Mouse (Mus musculus): ENCODE results near the gene Nps. TPM values are rescaled to one million over a fixed set of nuclear protein-coding genes. Genes with fewer than 3 reads are reported as not detected.
"Not testable (repeated sequence)": the region's sequence is repeated elsewhere in the genome, so short reads cannot be mapped to it uniquely, and the experiment has no call there.

Nps gene
- not detected for total RNA-seq (2018; cell fraction: chromatin; rRNA removed)
- total RNA-seq (2018; cell fraction: cytosol; rRNA removed): not detected
- not detected for total RNA-seq (2018; cell fraction: nucleus; rRNA removed)
- polyA plus RNA-seq (2018): not detected in 3 replicates

- H3K27ac ChIP-seq; H3K4me3 ChIP-seq (ENCODE audit: inconsistent target); H3K36me3 ChIP-seq (ENCODE audit: inconsistent target); H3K79me2 ChIP-seq (ENCODE audit: inconsistent target): not testable (repeated sequence)
- WGBS (ENCODE audit: missing documents): 87% methylated on average over 18 of the region's 19 CpGs
Measured at GRCm38 (mm10) chr7:135258053-135258753, at the start of gene Nps. Gene Nps, plus strand, starts transcription at chr7:135258703.

GRCm38 (mm10) chr7:135208947-135209567 lies 49.4 kb upstream of the Nps start:
- Histone ChIP-seq H3K27ac (no peak overlapping the region), H3K79me2 (ENCODE audit: inconsistent target) (no peaks in the 10 kb centered on the region), H3K4me3 (ENCODE audit: inconsistent target) (no peak overlapping the region), H3K36me3 (ENCODE audit: inconsistent target) (no peaks in the 10 kb centered on the region)
- 88% methylated on average over 6 of the region's 6 CpGs for WGBS (ENCODE audit: missing documents)

GRCm38 (mm10) chr7:135210296-135210695 lies 48.2 kb upstream of the Nps start:
- Histone ChIP-seq H3K27ac (no peak overlapping the region), H3K36me3 (ENCODE audit: inconsistent target) (no peaks in the 10 kb centered on the region), H3K4me3 (ENCODE audit: inconsistent target) (no peak overlapping the region), H3K79me2 (ENCODE audit: inconsistent target) (no peaks in the 10 kb centered on the region)

- H3K27ac ChIP-seq: no peak overlapping the region
- H3K4me3 ChIP-seq (ENCODE audit: inconsistent target): no peak overlapping the region
- no peaks in the 10 kb centered on the region for H3K79me2 ChIP-seq (ENCODE audit: inconsistent target)
- WGBS (ENCODE audit: missing documents): 94% methylated on average over 2 of the region's 2 CpGs
- no peaks in the 10 kb centered on the region for H3K36me3 ChIP-seq (ENCODE audit: inconsistent target)
Measured at GRCm38 (mm10) chr7:135210831-135211230, 47.7 kb upstream of the Nps start.

GRCm38 (mm10) chr7:135212505-135212904 lies 46.0 kb upstream of the Nps start:
- Histone ChIP-seq H3K36me3 (ENCODE audit: inconsistent target) (no peaks in the 10 kb centered on the region), H3K27ac (no peak overlapping the region), H3K79me2 (ENCODE audit: inconsistent target) (no peaks in the 10 kb centered on the region), H3K4me3 (ENCODE audit: inconsistent target) (no peak overlapping the region)
- 63% methylated on average over 2 of the region's 2 CpGs for WGBS (ENCODE audit: missing documents)

GRCm38 (mm10) chr7:135221475-135221874 lies 37.0 kb upstream of the Nps start:
- no peaks in the 10 kb centered on the region for H3K79me2 ChIP-seq (ENCODE audit: inconsistent target)
- no peak overlapping the region for H3K27ac ChIP-seq
- no peaks in the 10 kb centered on the region for H3K36me3 ChIP-seq (ENCODE audit: inconsistent target)
- no peak overlapping the region for H3K4me3 ChIP-seq (ENCODE audit: inconsistent target)
- WGBS (ENCODE audit: missing documents): 93% methylated on average over 2 of the region's 2 CpGs

- no peak overlapping the region for H3K4me3 ChIP-seq (ENCODE audit: inconsistent target)
- H3K79me2 ChIP-seq (ENCODE audit: inconsistent target): no peaks in the 10 kb centered on the region
- H3K36me3 ChIP-seq (ENCODE audit: inconsistent target): no peaks in the 10 kb centered on the region
- no peak overlapping the region for H3K27ac ChIP-seq
- WGBS (ENCODE audit: missing documents): 86% methylated on average over 5 of the region's 5 CpGs
Measured at GRCm38 (mm10) chr7:135226021-135226420, 32.5 kb upstream of the Nps start.

GRCm38 (mm10) chr7:135237152-135237551 lies 21.4 kb upstream of the Nps start:
- H3K79me2 ChIP-seq (ENCODE audit: inconsistent target): no peaks in the 10 kb centered on the region
- H3K36me3 ChIP-seq (ENCODE audit: inconsistent target): no peaks in the 10 kb centered on the region
- no peak overlapping the region for H3K27ac ChIP-seq
- WGBS (ENCODE audit: missing documents): 86% methylated on average over 3 of the region's 3 CpGs
- H3K4me3 ChIP-seq (ENCODE audit: inconsistent target): no peak overlapping the region

GRCm38 (mm10) chr7:135239441-135239840 lies 19.1 kb upstream of the Nps start:
- WGBS (ENCODE audit: missing documents): 91% methylated on average over 4 of the region's 4 CpGs
- H3K4me3 ChIP-seq (ENCODE audit: inconsistent target): no peak overlapping the region
- H3K36me3 ChIP-seq (ENCODE audit: inconsistent target): no peaks in the 10 kb centered on the region
- H3K79me2 ChIP-seq (ENCODE audit: inconsistent target): no peaks in the 10 kb centered on the region
- H3K27ac ChIP-seq: no peak overlapping the region

GRCm38 (mm10) chr7:135240006-135240405 lies 18.5 kb upstream of the Nps start:
- no peaks in the 10 kb centered on the region for H3K79me2 ChIP-seq (ENCODE audit: inconsistent target)
- no peak overlapping the region for H3K4me3 ChIP-seq (ENCODE audit: inconsistent target)
- H3K36me3 ChIP-seq (ENCODE audit: inconsistent target): no peaks in the 10 kb centered on the region
- 88% methylated on average over 6 of the region's 6 CpGs for WGBS (ENCODE audit: missing documents)
- no peak overlapping the region for H3K27ac ChIP-seq

- no peak overlapping the region for H3K27ac ChIP-seq
- no peaks in the 10 kb centered on the region for H3K36me3 ChIP-seq (ENCODE audit: inconsistent target)
- no peaks in the 10 kb centered on the region for H3K79me2 ChIP-seq (ENCODE audit: inconsistent target)
- no peak overlapping the region for H3K4me3 ChIP-seq (ENCODE audit: inconsistent target)
- 80% methylated on average over 2 of the region's 2 CpGs for WGBS (ENCODE audit: missing documents)
Measured at GRCm38 (mm10) chr7:135240636-135241035, 17.9 kb upstream of the Nps start.

- 85% methylated on average over 9 of the region's 9 CpGs for WGBS (ENCODE audit: missing documents)
- H3K4me3 ChIP-seq (ENCODE audit: inconsistent target): no peak overlapping the region
- H3K79me2 ChIP-seq (ENCODE audit: inconsistent target): no peaks in the 10 kb centered on the region
- H3K27ac ChIP-seq: no peak overlapping the region
- no peaks in the 10 kb centered on the region for H3K36me3 ChIP-seq (ENCODE audit: inconsistent target)
Measured at GRCm38 (mm10) chr7:135244171-135244880, 14.2 kb upstream of the Nps start.

GRCm38 (mm10) chr7:135246386-135246785 lies 12.1 kb upstream of the Nps start:
- Histone ChIP-seq H3K79me2 (ENCODE audit: inconsistent target) (no peaks in the 10 kb centered on the region), H3K36me3 (ENCODE audit: inconsistent target) (no peaks in the 10 kb centered on the region), H3K4me3 (ENCODE audit: inconsistent target) (no peak overlapping the region), H3K27ac (no peak overlapping the region)
- WGBS (ENCODE audit: missing documents): 79% methylated on average over 5 of the region's 5 CpGs

GRCm38 (mm10) chr7:135253249-135253648 lies 5.3 kb upstream of the Nps start:
- no peaks in the 10 kb centered on the region for H3K79me2 ChIP-seq (ENCODE audit: inconsistent target)
- H3K36me3 ChIP-seq (ENCODE audit: inconsistent target): no peaks in the 10 kb centered on the region
- H3K4me3 ChIP-seq (ENCODE audit: inconsistent target): no peak overlapping the region
- 83% methylated on average over 2 of the region's 2 CpGs for WGBS (ENCODE audit: missing documents)
- H3K27ac ChIP-seq: no peak overlapping the region

- H3K79me2 ChIP-seq (ENCODE audit: inconsistent target): no peaks in the 10 kb centered on the region
- WGBS (ENCODE audit: missing documents): 91% methylated on average over 2 of the region's 2 CpGs
- no peaks in the 10 kb centered on the region for H3K36me3 ChIP-seq (ENCODE audit: inconsistent target)
- no peak overlapping the region for H3K4me3 ChIP-seq (ENCODE audit: inconsistent target)
- no peak overlapping the region for H3K27ac ChIP-seq
Measured at GRCm38 (mm10) chr7:135254423-135254822, 4.1 kb upstream of the Nps start.
